Mouse (Mus musculus): Measurements from ENCODE around the gene Olfr784.
"Not testable (repeated sequence)": the region's sequence is repeated elsewhere in the genome, so short reads cannot be mapped to it uniquely, and the experiment has no call there.

Olfr784 gene

DNA sequence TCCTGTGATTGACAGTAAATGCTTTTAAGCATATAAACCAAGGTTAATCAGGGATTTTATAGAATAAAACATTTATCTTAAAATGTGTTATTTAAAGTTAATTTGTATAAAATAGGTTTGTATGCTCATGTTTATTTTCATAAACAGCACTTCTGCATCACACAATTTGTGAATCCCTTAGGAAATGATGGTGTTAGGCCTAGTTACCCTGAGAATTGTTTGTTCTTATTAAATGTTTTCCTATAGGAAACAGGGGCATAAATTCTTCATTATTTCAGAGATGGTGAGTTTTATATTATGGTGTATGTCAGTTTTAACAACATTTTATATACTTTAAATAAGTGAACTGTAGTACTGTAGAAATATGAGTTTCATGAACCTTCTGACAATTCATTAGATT, at the start of gene Olfr784:
Gene Olfr784, plus strand, starts transcription at position 301 of the 400 bp plus-strand sequence.
- DNase-seq (ENCODE audit: low read depth, low spot score), result no peak

DNA sequence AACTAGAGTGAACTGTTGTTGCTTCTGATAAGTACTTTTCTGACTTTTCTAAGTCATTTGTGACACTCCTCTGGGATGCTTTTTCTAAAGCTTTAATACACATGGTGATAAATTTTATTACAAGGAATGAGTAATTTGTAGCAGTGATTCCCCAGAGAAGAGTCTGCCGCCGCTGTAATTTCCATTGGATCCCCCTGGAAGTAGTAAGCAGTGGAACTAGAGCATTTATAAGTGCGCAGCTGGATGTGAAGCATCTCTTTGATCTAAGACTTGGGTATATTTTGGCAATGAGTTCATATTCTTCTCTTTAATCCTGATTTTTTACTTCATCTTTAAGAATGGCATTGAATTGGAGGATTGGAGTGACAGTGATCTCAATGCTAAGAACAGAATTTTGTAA, 35.3 kb upstream of the Olfr784 start, which contains the start of gene Olfr782:
Gene Olfr782, plus strand, starts transcription at position 301 of the 400 bp plus-strand sequence.
- no peak for DNase-seq (ENCODE audit: low read depth, low spot score)

DNA sequence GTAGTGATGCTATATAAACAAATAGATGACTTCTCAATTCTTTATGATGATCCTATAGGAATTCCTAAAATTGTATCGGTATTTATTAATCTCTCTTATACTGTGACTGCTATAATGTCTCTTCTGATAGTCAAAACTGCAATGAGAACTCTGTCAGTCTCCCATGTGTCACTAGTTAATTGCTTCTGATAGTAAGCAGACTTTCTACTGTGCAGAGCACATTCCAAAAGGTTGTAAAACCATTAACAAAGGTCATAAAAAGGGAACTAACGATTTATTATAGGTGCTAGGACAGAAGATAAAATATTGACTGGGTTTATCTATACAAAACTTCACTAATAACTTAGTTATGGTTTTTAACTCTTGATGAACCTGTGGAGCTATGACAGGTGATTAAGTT, 31.4 kb upstream of the Olfr784 start:
- not testable (repeated sequence) for DNase-seq (ENCODE audit: low read depth, low spot score)

DNA sequence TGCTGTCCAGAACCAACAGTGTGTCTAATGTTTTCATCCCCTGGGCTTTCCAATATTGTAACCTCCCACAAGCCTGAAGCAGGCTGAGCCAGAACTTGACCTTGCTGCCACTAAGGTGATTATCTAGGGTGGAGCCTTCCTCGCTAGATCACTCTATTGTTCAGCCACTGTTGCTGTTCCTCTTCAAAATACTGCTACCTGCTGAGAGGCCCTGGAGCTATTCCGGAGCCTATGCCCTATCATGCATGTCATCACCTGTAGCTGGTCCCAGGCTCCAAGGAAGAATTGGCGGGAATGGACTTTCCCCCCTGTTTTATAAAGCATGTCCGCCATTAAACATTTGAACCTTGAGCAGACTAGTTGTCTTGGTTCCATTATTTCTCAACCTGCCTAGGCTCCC, 27.4 kb upstream of the Olfr784 start:
- DNase-seq (ENCODE audit: low read depth, low spot score), result not testable (repeated sequence)

DNA sequence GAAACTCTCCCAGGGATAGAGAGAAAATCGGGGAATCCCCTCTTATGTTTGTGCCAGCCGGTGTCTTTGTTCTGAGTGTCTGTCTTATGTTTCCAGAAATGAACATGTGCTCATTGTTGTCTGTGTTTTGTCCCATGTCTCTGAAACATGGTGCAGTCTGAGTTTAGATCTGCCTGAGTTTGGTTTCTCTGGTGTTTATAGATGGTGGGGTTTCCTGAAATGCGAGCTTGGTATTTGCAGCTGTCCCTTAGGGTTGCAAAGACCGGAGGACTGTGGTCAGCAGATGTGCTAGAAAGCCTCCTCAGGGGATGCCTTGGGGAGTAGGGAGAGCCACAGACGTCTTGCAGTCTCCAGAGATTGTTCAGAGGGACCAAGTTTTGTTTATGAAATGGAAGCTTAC, 26.6 kb upstream of the Olfr784 start:
- no peak for DNase-seq (ENCODE audit: low read depth, low spot score)

DNA sequence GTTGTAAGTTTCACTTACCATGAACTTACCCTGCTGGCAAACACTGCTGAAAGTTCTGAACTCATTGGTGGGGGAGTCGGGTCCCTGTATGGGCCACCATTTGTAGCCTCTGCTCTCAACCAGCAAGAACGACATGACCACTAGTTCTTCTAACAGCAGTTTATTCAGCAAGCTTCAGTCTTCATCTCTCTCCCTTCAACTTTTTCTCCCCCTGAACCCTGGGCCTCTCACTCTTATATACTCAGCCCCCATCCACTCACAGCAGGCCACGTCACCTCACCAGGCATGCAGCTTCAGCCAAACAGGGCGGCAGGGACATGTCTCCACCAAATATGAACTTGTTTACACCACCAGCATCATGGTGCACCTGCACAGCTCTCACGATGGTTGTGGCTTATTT, 9.8 kb upstream of the Olfr784 start:
- DNase-seq (ENCODE audit: low read depth, low spot score), result not testable (repeated sequence)

DNA sequence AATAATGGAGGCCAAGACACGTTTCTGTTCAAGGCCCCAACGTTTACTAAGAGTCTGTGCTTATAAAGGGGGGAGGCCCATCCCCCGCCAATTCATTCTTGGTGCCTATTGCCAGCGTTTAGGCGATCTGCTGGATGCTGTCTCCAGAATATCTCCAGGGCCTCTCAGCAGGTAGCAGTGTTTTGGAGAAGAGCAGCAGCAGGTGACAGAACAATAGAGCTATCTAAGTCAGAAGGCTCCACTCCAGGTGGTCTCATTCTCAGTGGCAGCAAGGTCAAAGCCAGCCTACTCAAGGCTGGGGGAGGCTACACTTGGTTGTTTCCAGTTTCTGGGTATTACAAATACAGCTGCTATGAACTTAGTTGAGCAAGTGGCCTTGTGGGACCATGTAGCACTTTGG, 17.0 kb downstream of the Olfr784 start:
- no peak for DNase-seq (ENCODE audit: low read depth, low spot score)

DNA sequence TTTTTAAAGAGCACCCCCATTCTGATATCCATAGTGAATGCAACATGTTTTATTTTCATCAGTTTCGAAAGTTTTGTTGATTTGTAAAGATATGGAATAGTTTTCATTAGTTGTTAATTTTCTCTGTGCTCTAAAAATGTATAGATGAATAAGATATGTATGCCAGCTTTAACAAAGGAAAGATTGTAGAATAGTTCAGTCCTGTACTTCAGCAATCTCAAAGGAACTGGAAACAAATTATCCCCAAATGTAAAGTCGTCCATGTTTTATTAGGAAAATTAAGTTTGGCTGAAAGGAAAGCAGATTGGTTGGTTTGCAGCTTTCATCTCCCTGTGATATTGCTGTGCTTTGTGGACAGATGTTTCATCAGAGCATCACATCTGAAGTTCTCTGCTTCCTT, 21.2 kb downstream of the Olfr784 start, which contains the start of gene Olfr785:
Gene Olfr785, plus strand, starts transcription at position 301 of the 400 bp plus-strand sequence.
- no peak for DNase-seq (ENCODE audit: low read depth, low spot score)

DNA sequence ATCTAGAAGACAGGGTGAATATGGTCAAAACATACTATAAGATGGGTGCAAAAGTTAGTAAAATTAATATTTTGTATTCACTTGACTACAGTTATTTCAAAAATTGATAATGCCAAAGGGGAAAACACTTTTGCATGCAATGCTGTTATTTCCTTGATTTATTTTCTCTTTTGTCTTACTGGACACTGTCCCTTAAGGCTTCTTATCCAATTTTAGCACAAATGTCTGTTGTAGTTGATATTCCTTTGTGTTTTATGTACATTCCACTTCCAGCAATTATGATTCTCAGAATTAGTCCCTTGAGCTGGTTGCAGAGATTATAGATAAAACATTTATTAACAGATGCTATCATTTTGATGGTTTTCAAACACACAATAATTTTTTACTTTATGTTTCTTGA, 43.1 kb downstream of the Olfr784 start, which contains the start of gene Olfr786:
Gene Olfr786, plus strand, starts transcription at position 301 of the 400 bp plus-strand sequence.
- DNase-seq (ENCODE audit: low read depth, low spot score), result no peak

Data from CD4-positive helper T cell, adult 2 months (primary cell).